Mouse (Mus musculus): Measurements from ENCODE around the gene Igsf21. TPM values are rescaled to one million over a fixed set of nuclear protein-coding genes. Genes with fewer than 3 reads are reported as not detected.

Gene Igsf21
- polyA plus RNA-seq, 1 experiment from 2014 or later: 1.4 TPM

GRCm38 (mm10) chr4:140053042-140053441 lies 193.5 kb downstream of the Igsf21 start:
- no peak overlapping the region for H3K9ac ChIP-seq
- no peak overlapping the region for H3K27ac ChIP-seq
- whole genome bisulfite sequencing: 73% methylated on average over 7 of the region's 7 CpGs
- peaks cover 45% of the 10 kb centered on the region for H3K27me3 ChIP-seq
- H3K9me3 ChIP-seq (replicated peaks): 0 out of 2 replicates have a peak, but pooled peaks cover 5% of the 10 kb centered on the region
- H3K4me1 ChIP-seq: 0 out of 2 replicates have a peak, but pooled peaks cover 8% of the 10 kb centered on the region
- H3K4me3 ChIP-seq (replicated peaks): no peak overlapping the region
- no peak overlapping the region for H3K4me2 ChIP-seq
- H3K36me3 ChIP-seq: no peaks in the 10 kb centered on the region
- no peak for ATAC-seq (replicated peaks; ENCODE audit: low FRiP score)

DNA sequence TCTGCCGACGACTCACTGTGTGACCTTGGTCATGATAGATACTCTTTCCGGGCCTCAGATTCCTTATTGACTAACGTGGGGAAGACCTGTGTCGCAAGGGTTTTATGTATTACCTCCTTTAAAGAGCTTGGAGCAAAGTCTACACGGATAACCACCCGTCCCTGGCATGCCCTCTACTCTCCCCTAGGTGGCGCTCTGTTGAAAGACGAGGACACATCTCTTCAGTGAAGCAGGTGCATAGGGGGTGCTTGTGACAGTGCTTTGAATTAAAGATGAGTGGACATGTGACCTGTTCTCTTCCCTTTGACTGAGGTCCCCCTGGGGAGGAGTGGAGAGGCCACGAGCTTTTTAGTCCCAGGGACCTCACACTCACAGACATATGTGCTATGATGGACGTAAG lies 194.0 kb downstream of the Igsf21 start:
- Histone ChIP-seq H3K27ac (no peak overlapping the region), H3K27me3 (peaks cover 41% of the 10 kb centered on the region), H3K4me1 (0 out of 2 replicates have a peak, but pooled peaks cover 8% of the 10 kb centered on the region), H3K4me3 (replicated peaks) (no peak overlapping the region), H3K9me3 (replicated peaks) (0 out of 2 replicates have a peak, but pooled peaks cover 5% of the 10 kb centered on the region), H3K36me3 (no peaks in the 10 kb centered on the region), H3K4me2 (no peak overlapping the region), H3K9ac (no peak overlapping the region)
- 60% methylated on average over 11 of the region's 11 CpGs for WGBS
- ATAC-seq (replicated peaks; ENCODE audit: low FRiP score): no peak

- H3K9ac ChIP-seq: no peak overlapping the region
- 69% methylated on average over 10 of the region's 10 CpGs for WGBS
- H3K27me3 ChIP-seq: peaks cover 22% of the 10 kb centered on the region
- H3K4me3 ChIP-seq (replicated peaks): no peak overlapping the region
- H3K9me3 ChIP-seq (replicated peaks): 0 out of 2 replicates have a peak, but pooled peaks cover 5% of the 10 kb centered on the region
- H3K27ac ChIP-seq: no peak overlapping the region
- H3K36me3 ChIP-seq: no peaks in the 10 kb centered on the region
- ATAC-seq (replicated peaks; ENCODE audit: low FRiP score): no peak
- no peak overlapping the region for H3K4me2 ChIP-seq
- no peaks in the 10 kb centered on the region for H3K4me1 ChIP-seq
These were observed 198.7 kb downstream of the Igsf21 start for GRCm38 (mm10) chr4:140047807-140048362.

- Histone ChIP-seq H3K4me3 (replicated peaks) (no peak overlapping the region), H3K4me1 (peaks cover 2% of the 10 kb centered on the region; the same call in 1 of the 2 replicates), H3K9ac (no peak overlapping the region), H3K36me3 (no peaks in the 10 kb centered on the region), H3K4me2 (no peak overlapping the region), H3K9me3 (replicated peaks) (peaks cover 4% of the 10 kb centered on the region; the same call in 1 of the 2 replicates), H3K27ac (no peak overlapping the region), H3K27me3 (peaks cover 31% of the 10 kb centered on the region)
- ATAC-seq (replicated peaks; ENCODE audit: low FRiP score): no peak
- WGBS: 56% methylated on average over 12 of the region's 12 CpGs
These were observed 202.6 kb downstream of the Igsf21 start for GRCm38 (mm10) chr4:140043953-140044352.

GRCm38 (mm10) chr4:140038586-140039411 lies 207.8 kb downstream of the Igsf21 start:
- 8% methylated on average over 26 of the region's 26 CpGs for WGBS
- no peak for ATAC-seq (replicated peaks; ENCODE audit: low FRiP score)

GRCm38 (mm10) chr4:140037784-140038387 lies 208.7 kb downstream of the Igsf21 start:
- peaks cover 23% of the 10 kb centered on the region for H3K4me1 ChIP-seq
- no peak overlapping the region for H3K27ac ChIP-seq
- H3K4me3 ChIP-seq (replicated peaks): no peak overlapping the region
- peaks cover 74% of the 10 kb centered on the region for H3K27me3 ChIP-seq
- no peak overlapping the region for H3K9ac ChIP-seq
- WGBS: 4% methylated on average over 13 of the region's 13 CpGs
- H3K9me3 ChIP-seq (replicated peaks): peaks cover 4% of the 10 kb centered on the region; the same call in 1 of the 2 replicates
- no peak for ATAC-seq (replicated peaks; ENCODE audit: low FRiP score)
- peak overlapping the region; percentile 12 for H3K4me2 ChIP-seq
- no peaks in the 10 kb centered on the region for H3K36me3 ChIP-seq

More at GRCm38 (mm10) chr4:140038586-140039411, 207.8 kb downstream of the Igsf21 start:
- no peak overlapping the region for H3K4me2 ChIP-seq
- H3K27me3 ChIP-seq: peaks cover 75% of the 10 kb centered on the region
- H3K9ac ChIP-seq: no peak overlapping the region
- peaks cover 23% of the 10 kb centered on the region for H3K4me1 ChIP-seq
- H3K36me3 ChIP-seq: no peaks in the 10 kb centered on the region
- no peak overlapping the region for H3K27ac ChIP-seq
- H3K4me3 ChIP-seq (replicated peaks): no peak overlapping the region
- H3K9me3 ChIP-seq (replicated peaks): peaks cover 4% of the 10 kb centered on the region; the same call in 1 of the 2 replicates

- Histone ChIP-seq H3K9ac (no peak overlapping the region), H3K4me2 (no peak overlapping the region), H3K36me3 (no peaks in the 10 kb centered on the region), H3K4me3 (replicated peaks) (no peak overlapping the region), H3K27ac (no peak overlapping the region), H3K9me3 (replicated peaks) (peaks cover 2% of the 10 kb centered on the region; the same call in 1 of the 2 replicates), H3K4me1 (peaks cover 23% of the 10 kb centered on the region), H3K27me3 (peaks cover 61% of the 10 kb centered on the region)
- WGBS: 56% methylated on average over 15 of the region's 15 CpGs
- no peak for ATAC-seq (replicated peaks; ENCODE audit: low FRiP score)
These were observed 211.4 kb downstream of the Igsf21 start for GRCm38 (mm10) chr4:140035232-140035631.

GRCm38 (mm10) chr4:140033394-140033793 lies 213.2 kb downstream of the Igsf21 start:
- Histone ChIP-seq H3K4me1 (peaks cover 19% of the 10 kb centered on the region), H3K9ac (no peak overlapping the region), H3K4me2 (no peak overlapping the region), H3K27me3 (peaks cover 52% of the 10 kb centered on the region), H3K4me3 (replicated peaks) (no peak overlapping the region), H3K9me3 (replicated peaks) (no peaks in the 10 kb centered on the region), H3K36me3 (no peaks in the 10 kb centered on the region), H3K27ac (no peak overlapping the region)
- no peak for ATAC-seq (replicated peaks; ENCODE audit: low FRiP score)
- WGBS: 43% methylated on average over 7 of the region's 7 CpGs

- Histone ChIP-seq H3K27ac (no peak overlapping the region), H3K9ac (no peak overlapping the region), H3K4me1 (peaks cover 7% of the 10 kb centered on the region; the same call in 1 of the 2 replicates), H3K9me3 (replicated peaks) (no peaks in the 10 kb centered on the region), H3K27me3 (peaks cover 29% of the 10 kb centered on the region), H3K4me2 (no peak overlapping the region), H3K4me3 (replicated peaks) (no peak overlapping the region), H3K36me3 (no peaks in the 10 kb centered on the region)
- 29% methylated on average over 4 of the region's 6 CpGs for WGBS
- ATAC-seq (replicated peaks; ENCODE audit: low FRiP score): no peak
These were observed 216.2 kb downstream of the Igsf21 start for GRCm38 (mm10) chr4:140030415-140030814.

- H3K4me1 ChIP-seq: peaks cover 5% of the 10 kb centered on the region; the same call in 1 of the 2 replicates
- no peaks in the 10 kb centered on the region for H3K36me3 ChIP-seq
- H3K27ac ChIP-seq: no peak overlapping the region
- no peak overlapping the region for H3K9ac ChIP-seq
- no peak overlapping the region for H3K4me3 ChIP-seq (replicated peaks)
- H3K9me3 ChIP-seq (replicated peaks): no peaks in the 10 kb centered on the region
- ATAC-seq (replicated peaks; ENCODE audit: low FRiP score): no peak
- H3K4me2 ChIP-seq: no peak overlapping the region
- peaks cover 26% of the 10 kb centered on the region for H3K27me3 ChIP-seq
- 23% methylated on average over 5 of the region's 5 CpGs for WGBS
These were observed 216.6 kb downstream of the Igsf21 start for GRCm38 (mm10) chr4:140030040-140030386.

DNA sequence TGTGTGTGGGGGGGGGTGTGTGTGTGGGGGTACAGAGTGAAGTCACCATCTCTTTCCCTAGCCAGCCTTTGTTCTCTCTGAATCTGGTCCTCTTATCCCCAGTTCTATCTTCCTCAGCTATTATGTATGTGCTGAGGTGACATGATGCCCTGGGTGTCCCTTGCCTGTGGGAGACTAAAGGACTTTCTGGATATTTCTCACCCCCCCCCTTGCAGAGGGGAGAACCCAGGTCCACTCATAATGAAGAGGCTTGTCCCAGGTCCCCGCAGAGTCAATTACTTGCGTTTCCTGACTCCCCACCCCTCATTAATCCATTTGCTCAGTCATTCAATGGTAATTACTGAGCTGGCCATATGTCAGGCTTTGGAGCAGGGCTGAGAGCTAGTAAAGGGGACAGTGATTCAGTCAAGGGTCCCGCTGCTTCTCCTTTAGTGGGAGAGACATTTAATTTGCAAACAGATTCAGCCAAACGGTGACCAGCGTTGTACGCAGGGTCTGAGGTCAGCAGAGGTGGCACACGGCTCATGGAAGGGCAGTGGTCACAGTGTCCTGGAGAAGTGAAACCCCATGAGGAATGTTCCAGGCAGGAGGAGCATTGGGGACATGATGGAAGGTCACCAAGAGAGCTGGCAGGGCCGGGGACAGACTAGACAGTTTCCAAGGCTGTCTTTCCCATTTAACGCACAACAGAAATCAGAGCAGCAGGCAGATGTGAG lies 217.1 kb downstream of the Igsf21 start:
- ATAC-seq (replicated peaks; ENCODE audit: low FRiP score): no peak
- H3K27me3 ChIP-seq: peaks cover 21% of the 10 kb centered on the region; the same call in 1 of the 2 replicates
- no peak overlapping the region for H3K27ac ChIP-seq
- no peaks in the 10 kb centered on the region for H3K36me3 ChIP-seq
- no peak overlapping the region for H3K9ac ChIP-seq
- WGBS: 27% methylated on average over 9 of the region's 9 CpGs
- no peak overlapping the region for H3K4me2 ChIP-seq
- no peaks in the 10 kb centered on the region for H3K9me3 ChIP-seq (replicated peaks)
- H3K4me1 ChIP-seq: peaks cover 3% of the 10 kb centered on the region; the same call in 1 of the 2 replicates
- H3K4me3 ChIP-seq (replicated peaks): no peak overlapping the region

All from kidney, embryonic 15.5 days (tissue).